Mouse (Mus musculus) heart, embryonic 10.5 days (tissue): ENCODE results near the gene Bak1. TPM values are rescaled to one million over a fixed set of nuclear protein-coding genes. Genes with fewer than 3 reads are reported as not detected.

Source experiments
- DNase-seq: peaks from one replicate; pipeline ENCODE4 v3.0.0-alpha.2; 2017; ENCODE audit warnings: low spot score
- H3K27ac ChIP-seq: fragments of 300-500 bp; sonication (generic); 2 replicates; pipeline ENCODE4 v1.5.1; 2016; ENCODE audit warnings: mild to moderate bottlenecking
- H3K27me3 ChIP-seq: fragments of 300-500 bp; sonication (generic); 2 replicates; pipeline ENCODE4 v1.6.1; 2016; ENCODE audit warnings: mild to moderate bottlenecking; ENCODE audit not compliant: poor library complexity, insufficient read depth, severe bottlenecking
- H3K36me3 ChIP-seq: fragments of 300-500 bp; sonication (generic); 2 replicates; pipeline ENCODE4 v1.6.1; 2016; ENCODE audit warnings: mild to moderate bottlenecking, moderate library complexity
- H3K4me1 ChIP-seq: fragments of 300-500 bp; sonication (generic); 2 replicates; pipeline ENCODE4 v1.6.1; 2016; ENCODE audit warnings: mild to moderate bottlenecking
- H3K4me3 ChIP-seq: fragments of 300-500 bp; sonication (generic); 2 replicates; pipeline ENCODE4 v1.5.1; 2016; ENCODE audit warnings: mild to moderate bottlenecking, moderate library complexity
- H3K9me3 ChIP-seq: fragments of 300-500 bp; sonication (generic); 2 replicates; pipeline ENCODE4 v1.6.1; 2016; ENCODE audit warnings: mild to moderate bottlenecking, moderate library complexity
- WGBS: fragments of 180-500 bp; shearing (Covaris S2); methylation state at CpG from one replicate; pipeline ENCODE4 v1.1.7; 2016; 5-methylcytosine and 5-hydroxymethylcytosine counted together
- polyA plus RNA-seq: library from polyadenylated mRNA; unstranded; fragments of >200 nt; fragmentation: Nextera tagmentation; extraction: Ambion mirVana; gene quantifications from 2 replicates; pipeline ENCODE4 v1.2.1, GENCODE M21; 2016

Gene Bak1
- polyA plus RNA-seq, 1 experiment from 2014 or later = 6.8 TPM

DNA sequence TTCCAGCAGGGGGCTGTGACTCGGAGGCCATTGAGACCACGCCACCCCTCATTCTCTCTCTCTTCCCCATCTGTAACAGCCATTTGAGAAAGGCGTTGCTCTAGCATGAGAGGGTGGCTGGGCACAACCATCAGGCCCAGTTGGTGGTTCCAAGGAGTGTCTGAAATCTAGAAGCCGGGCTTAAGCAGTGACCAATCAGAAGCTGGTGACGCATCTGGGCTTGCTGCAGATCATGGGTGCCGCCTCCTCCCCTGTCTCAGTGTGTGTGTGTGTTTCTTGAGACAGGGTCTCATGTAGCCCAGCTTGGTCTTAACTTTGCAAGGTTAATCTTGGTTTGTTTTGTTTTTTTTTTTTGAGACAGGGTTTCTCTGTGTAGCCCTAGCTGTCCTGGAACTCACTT lies 16.4 kb upstream of the Bak1 start:
- Histone ChIP-seq H3K27ac (no peak overlapping the region), H3K4me1 (peaks cover 41% of the 10 kb centered on the region), H3K27me3 (no peaks in the 10 kb centered on the region; the same call in 1 of the 2 replicates), H3K36me3 (no peaks in the 10 kb centered on the region), H3K4me3 (no peak overlapping the region), H3K9me3 (no peaks in the 10 kb centered on the region)
- 85% methylated on average over 6 of the region's 6 CpGs for WGBS
- no peak for DNase-seq

GRCm38 (mm10) chr17:27042840-27043239 lies 14.0 kb upstream of the Bak1 start:
- H3K4me3 ChIP-seq = no peak overlapping the region; the same call in 1 of the 2 replicates
- no peak for DNase-seq
- peaks cover 53% of the 10 kb centered on the region for H3K4me1 ChIP-seq
- peak overlapping the region; percentile 52 for H3K27ac ChIP-seq
- H3K27me3 ChIP-seq = no peaks in the 10 kb centered on the region; the same call in 1 of the 2 replicates
- no peaks in the 10 kb centered on the region for H3K9me3 ChIP-seq
- H3K36me3 ChIP-seq = no peaks in the 10 kb centered on the region
- WGBS = 69% methylated on average over 6 of the region's 6 CpGs

GRCm38 (mm10) chr17:27041787-27042055 lies 12.9 kb upstream of the Bak1 start:
- H3K4me1 ChIP-seq = peaks cover 55% of the 10 kb centered on the region
- peak overlapping the region; percentile 86; the same call in 1 of the 2 replicates for H3K27ac ChIP-seq
- no peaks in the 10 kb centered on the region for H3K9me3 ChIP-seq
- 82% methylated on average over 2 of the region's 2 CpGs for WGBS
- no peaks in the 10 kb centered on the region; the same call in 1 of the 2 replicates for H3K27me3 ChIP-seq
- DNase-seq = no peak
- no peak overlapping the region for H3K4me3 ChIP-seq
- H3K36me3 ChIP-seq = no peaks in the 10 kb centered on the region

- Histone ChIP-seq H3K27ac (peak overlapping the region; percentile 86; the same call in 1 of the 2 replicates), H3K27me3 (peaks cover 3% of the 10 kb centered on the region), H3K4me1 (peaks cover 59% of the 10 kb centered on the region), H3K9me3 (no peaks in the 10 kb centered on the region), H3K36me3 (no peaks in the 10 kb centered on the region), H3K4me3 (no peak overlapping the region)
- no peak for DNase-seq
- 54% methylated on average over 12 of the region's 13 CpGs for WGBS
Measured at GRCm38 (mm10) chr17:27041046-27041786, 12.4 kb upstream of the Bak1 start.

- H3K27ac ChIP-seq = peak overlapping the region; percentile 86
- DNase-seq = peak; percentile 76
- H3K36me3 ChIP-seq = no peaks in the 10 kb centered on the region
- H3K4me1 ChIP-seq = peaks cover 60% of the 10 kb centered on the region
- no peaks in the 10 kb centered on the region for H3K9me3 ChIP-seq
- peaks cover 10% of the 10 kb centered on the region for H3K27me3 ChIP-seq
- H3K4me3 ChIP-seq = peak overlapping the region; percentile 38
- 13% methylated on average over 20 of the region's 20 CpGs for WGBS
Measured at GRCm38 (mm10) chr17:27040304-27041045, 11.7 kb upstream of the Bak1 start.

GRCm38 (mm10) chr17:27039432-27040102 lies 10.8 kb upstream of the Bak1 start:
- Histone ChIP-seq H3K9me3 (no peaks in the 10 kb centered on the region), H3K27me3 (peaks cover 13% of the 10 kb centered on the region), H3K4me3 (no peak overlapping the region), H3K4me1 (peaks cover 60% of the 10 kb centered on the region), H3K36me3 (no peaks in the 10 kb centered on the region), H3K27ac (peak overlapping the region; percentile 86)
- no peak for DNase-seq
- WGBS = 64% methylated on average over 10 of the region's 10 CpGs

- H3K27me3 ChIP-seq = peaks cover 13% of the 10 kb centered on the region
Measured at GRCm38 (mm10) chr17:27038335-27039050, 9.7 kb upstream of the Bak1 start.

GRCm38 (mm10) chr17:27036465-27036864 lies 7.7 kb upstream of the Bak1 start:
- Histone ChIP-seq H3K27me3 (peaks cover 13% of the 10 kb centered on the region), H3K4me3 (no peak overlapping the region), H3K36me3 (no peaks in the 10 kb centered on the region), H3K9me3 (no peaks in the 10 kb centered on the region), H3K27ac (peak overlapping the region; percentile 56), H3K4me1 (peaks cover 61% of the 10 kb centered on the region)
- no peak for DNase-seq
- 66% methylated on average over 7 of the region's 7 CpGs for WGBS

More at GRCm38 (mm10) chr17:27038335-27039050, 9.7 kb upstream of the Bak1 start:
- Histone ChIP-seq H3K9me3 (no peaks in the 10 kb centered on the region), H3K27ac (peak overlapping the region; percentile 73), H3K4me3 (peak overlapping the region; percentile 24; the same call in 1 of the 2 replicates), H3K36me3 (no peaks in the 10 kb centered on the region), H3K4me1 (peaks cover 60% of the 10 kb centered on the region)
- 33% methylated on average over 18 of the region's 18 CpGs for WGBS
- DNase-seq = peak; percentile 74

GRCm38 (mm10) chr17:27032869-27033268 lies 4.1 kb upstream of the Bak1 start:
- H3K4me1 ChIP-seq = peaks cover 36% of the 10 kb centered on the region
- H3K4me3 ChIP-seq = peak overlapping the region; percentile 27
- H3K27me3 ChIP-seq = peaks cover 13% of the 10 kb centered on the region; the same call in 1 of the 2 replicates
- no peaks in the 10 kb centered on the region for H3K9me3 ChIP-seq
- DNase-seq = peak; percentile 92
- under 1% methylated on average over 14 of the region's 14 CpGs for WGBS
- peak overlapping the region; percentile 42; the same call in 1 of the 2 replicates for H3K27ac ChIP-seq
- no peaks in the 10 kb centered on the region for H3K36me3 ChIP-seq

GRCm38 (mm10) chr17:27032328-27032727 lies 3.5 kb upstream of the Bak1 start:
- no peaks in the 10 kb centered on the region for H3K9me3 ChIP-seq
- peak overlapping the region; percentile 23; the same call in 1 of the 2 replicates for H3K27ac ChIP-seq
- H3K4me1 ChIP-seq = peaks cover 38% of the 10 kb centered on the region
- H3K36me3 ChIP-seq = no peaks in the 10 kb centered on the region
- H3K4me3 ChIP-seq = peak overlapping the region; percentile 27
- no peak for DNase-seq
- 54% methylated on average over 7 of the region's 7 CpGs for WGBS
- peaks cover 13% of the 10 kb centered on the region; the same call in 1 of the 2 replicates for H3K27me3 ChIP-seq

DNA sequence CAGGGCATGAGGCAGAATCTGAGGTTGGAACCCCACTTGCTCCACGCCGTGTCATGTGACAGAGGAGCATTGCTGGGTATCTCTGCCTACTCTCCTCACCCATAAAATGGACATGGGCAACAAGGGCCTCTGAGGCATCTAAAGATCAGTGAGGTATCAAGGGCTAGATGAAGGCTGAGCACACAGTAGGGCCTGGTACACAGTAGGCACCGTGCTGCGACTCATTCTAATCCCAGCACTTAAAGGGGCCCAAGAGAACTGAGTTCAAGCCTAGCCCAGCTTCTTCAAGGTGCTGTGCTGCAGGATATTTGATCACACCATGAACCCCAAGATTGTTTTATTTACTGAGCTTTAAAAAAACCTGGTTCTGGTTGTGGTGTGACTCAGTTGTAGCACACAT lies 2.1 kb upstream of the Bak1 start:
- H3K4me3 ChIP-seq = no peak overlapping the region
- WGBS = 92% methylated on average over 4 of the region's 4 CpGs
- no peak overlapping the region for H3K27ac ChIP-seq

DNA sequence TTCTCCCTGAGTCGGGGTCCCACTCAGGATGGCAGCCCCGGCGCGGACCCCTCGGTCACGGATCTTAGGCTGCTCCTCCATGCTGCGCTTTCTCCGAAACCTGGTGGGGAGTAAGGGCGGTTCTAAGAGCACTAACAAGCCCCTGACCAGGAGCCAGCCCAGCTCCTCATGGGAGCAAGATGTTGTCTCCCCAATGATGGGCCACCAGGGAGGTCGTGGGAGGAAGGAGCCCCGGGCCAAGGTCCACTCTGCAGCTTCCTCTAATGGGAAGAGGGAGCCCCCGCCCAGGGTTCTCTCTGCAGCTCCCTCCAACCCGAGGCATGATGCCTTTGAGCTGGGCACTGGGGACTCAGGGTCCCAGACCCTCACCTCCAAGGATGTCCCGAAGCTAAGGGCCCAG lies 622 bp upstream of the Bak1 start:
- no peak overlapping the region for H3K4me3 ChIP-seq
- H3K36me3 ChIP-seq = peaks cover 20% of the 10 kb centered on the region
- no peak for DNase-seq
- H3K4me1 ChIP-seq = peaks cover 32% of the 10 kb centered on the region
- H3K27me3 ChIP-seq = no peaks in the 10 kb centered on the region
- H3K27ac ChIP-seq = no peak overlapping the region
- H3K9me3 ChIP-seq = no peaks in the 10 kb centered on the region
- WGBS = 81% methylated on average over 14 of the region's 14 CpGs

More for the DNA sequence above, 2.1 kb upstream of the Bak1 start:
- peaks cover 32% of the 10 kb centered on the region for H3K4me1 ChIP-seq
- no peak for DNase-seq
- H3K36me3 ChIP-seq = peaks cover 5% of the 10 kb centered on the region
- H3K27me3 ChIP-seq = 0 out of 2 replicates have a peak, but pooled peaks cover 7% of the 10 kb centered on the region
- no peaks in the 10 kb centered on the region for H3K9me3 ChIP-seq
